Mouse (Mus musculus) B cell, adult 2 months (primary cell): Measurements from ENCODE around the gene Wdr83.

Experiments used
- DNase-seq, 2 experiments: peaks; one replicate each; pipeline ENCODE4 v3.0.0; 2022

Gene Wdr83

GRCm38 (mm10) chr8:85076001-85076400 lies 5.1 kb downstream of the Wdr83 start:
- DNase-seq = no peak

DNA sequence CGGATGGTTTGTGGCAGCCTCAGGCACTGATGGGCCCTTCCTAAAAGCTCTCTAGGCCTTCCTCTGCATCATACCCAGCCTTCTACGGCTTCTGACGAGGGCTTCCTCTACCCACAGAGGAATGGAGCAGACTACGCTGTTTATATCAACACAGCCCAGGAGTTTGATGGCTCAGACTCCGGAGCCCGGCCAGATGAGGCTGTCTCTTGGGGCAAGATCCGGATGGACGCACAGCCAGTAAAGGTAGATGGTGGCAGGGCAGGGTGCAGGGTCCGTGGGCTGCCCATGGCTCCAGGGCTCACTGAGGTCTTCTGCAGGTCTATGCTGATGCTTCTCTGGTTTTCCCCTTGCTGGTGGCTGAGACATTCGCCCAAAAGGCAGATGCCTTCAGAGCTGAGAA lies 6.5 kb downstream of the Wdr83 start:
- DNase-seq = no peak

DNA sequence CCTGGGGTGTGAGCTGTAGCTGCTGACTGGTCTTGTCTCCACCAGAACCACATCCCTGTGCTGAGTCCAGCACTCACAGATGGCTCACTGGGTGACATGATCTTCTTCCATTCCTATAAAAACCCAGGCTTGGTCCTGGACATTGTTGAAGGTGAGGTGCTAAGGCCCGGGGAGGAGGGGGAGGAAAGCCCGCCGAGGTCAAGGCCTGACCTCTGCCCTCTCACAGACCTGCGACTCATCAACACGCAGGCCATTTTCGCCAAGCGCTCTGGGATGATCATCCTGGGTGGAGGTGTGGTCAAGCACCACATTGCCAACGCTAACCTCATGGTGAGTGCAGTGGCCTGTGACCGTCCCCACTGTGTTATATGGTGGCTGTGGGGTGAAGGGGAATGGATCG lies 6.9 kb downstream of the Wdr83 start:
- no peak for DNase-seq

DNA sequence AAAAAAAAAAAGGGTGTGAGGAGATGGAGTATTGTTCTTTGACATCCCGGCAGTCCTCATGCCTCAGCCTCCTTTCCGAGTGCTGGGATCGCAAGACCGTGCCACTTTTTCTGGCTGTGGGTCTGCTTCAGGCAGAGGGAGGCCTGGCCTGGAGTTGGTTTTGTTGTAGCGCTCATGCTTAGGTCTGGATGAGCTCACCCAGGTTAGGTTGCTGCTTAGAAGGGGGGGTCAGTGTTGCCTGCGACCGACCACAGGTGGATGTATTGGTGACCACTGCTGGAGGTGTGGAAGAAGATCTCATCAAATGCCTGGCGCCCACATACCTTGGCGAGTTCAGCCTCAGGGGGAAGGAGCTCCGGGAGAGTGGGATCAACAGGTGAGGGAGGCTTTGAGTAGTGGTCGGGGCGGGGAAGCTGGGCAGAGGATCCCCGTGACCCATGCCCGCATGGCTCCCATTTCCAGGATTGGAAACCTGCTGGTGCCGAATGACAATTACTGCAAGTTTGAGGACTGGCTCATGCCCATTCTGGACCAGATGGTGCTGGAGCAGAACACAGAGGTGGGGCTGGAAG lies 8.0 kb downstream of the Wdr83 start:
- no peak for DNase-seq

DNA sequence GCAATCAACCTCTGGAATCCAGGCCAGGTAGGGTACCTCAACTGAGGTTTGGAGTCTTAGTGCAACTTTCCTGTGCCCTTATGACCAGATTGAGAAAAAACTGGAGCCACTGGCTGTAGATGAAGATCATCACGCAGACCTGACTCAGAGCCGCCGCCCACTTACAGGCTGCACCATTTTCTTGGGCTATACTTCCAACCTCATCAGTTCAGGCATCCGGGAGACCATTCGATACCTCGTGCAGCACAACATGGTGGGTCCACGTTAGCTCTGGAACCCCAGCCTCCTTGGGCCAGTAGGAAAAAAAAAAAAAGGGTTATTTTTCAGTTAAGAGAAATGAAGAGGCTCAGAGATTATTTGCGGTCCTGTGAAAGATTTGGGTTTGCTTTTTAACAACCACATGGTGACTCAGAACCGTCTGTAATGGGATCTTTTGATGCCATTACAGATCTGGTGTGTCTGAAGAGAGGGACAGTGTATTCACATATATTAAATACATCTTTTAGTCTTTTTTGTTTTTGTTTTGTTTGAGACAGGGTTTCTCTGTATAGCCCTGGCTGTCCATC lies 8.7 kb downstream of the Wdr83 start:
- DNase-seq = no peak

- DNase-seq = peak; percentile 94
Observed at GRCm38 (mm10) chr8:85071514-85072281, 9.4 kb downstream of the Wdr83 start, which contains the start of gene Dhps. Gene Dhps (plus strand): TSS chr8:85071757.

- peak; percentile 24 to 33 for DNase-seq
Observed at GRCm38 (mm10) chr8:85071041-85071440, 10.1 kb downstream of the Wdr83 start.

DNA sequence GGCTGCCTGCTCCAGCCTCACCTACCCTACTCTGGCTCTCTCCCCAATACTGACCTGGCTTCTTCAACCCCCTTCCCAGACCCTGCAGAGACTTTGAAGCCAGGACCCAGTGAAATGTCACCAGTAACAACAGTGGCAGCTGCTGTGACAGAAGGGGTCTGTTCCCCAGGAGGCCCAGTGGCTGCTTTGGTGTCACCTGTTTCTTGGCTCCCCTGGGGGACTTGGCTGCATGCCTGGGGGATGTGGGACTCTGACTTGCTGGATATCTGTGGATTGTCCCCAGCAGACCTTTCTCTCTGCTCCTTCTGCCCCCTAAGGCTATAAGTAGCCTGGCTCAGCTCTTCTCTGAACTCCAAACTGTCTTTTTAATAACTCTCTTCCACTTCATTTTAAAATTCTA lies 13.1 kb downstream of the Wdr83 start, which contains the start of gene Gm5741:
TSS of gene Gm5741 (minus strand) at position 1 of the 400 bp plus-strand sequence.
- no peak for DNase-seq

GRCm38 (mm10) chr8:85067155-85067554 lies 14.0 kb downstream of the Wdr83 start:
- DNase-seq = no peak

- no peak for DNase-seq
Observed at GRCm38 (mm10) chr8:85065213-85065612, 15.9 kb downstream of the Wdr83 start.

DNA sequence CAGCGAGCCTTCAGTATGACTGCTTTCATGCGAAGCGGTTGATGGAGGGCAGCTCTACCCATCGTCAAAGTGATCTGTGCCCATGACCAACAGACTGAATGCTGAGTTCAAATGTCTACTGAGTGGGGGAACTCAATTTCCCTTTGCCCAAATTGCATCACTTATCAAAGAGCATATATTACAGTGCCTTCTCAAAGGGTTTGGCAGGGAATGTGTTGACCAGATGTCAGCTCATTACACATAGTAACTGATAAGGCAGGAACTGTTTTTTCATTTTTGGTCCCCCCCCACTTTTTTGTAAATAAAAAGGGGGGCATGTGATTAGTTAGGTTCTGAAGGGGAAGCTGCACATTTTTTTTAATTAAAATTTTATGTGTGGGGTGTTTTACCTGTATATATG lies 18.5 kb downstream of the Wdr83 start:
- DNase-seq = no peak

DNA sequence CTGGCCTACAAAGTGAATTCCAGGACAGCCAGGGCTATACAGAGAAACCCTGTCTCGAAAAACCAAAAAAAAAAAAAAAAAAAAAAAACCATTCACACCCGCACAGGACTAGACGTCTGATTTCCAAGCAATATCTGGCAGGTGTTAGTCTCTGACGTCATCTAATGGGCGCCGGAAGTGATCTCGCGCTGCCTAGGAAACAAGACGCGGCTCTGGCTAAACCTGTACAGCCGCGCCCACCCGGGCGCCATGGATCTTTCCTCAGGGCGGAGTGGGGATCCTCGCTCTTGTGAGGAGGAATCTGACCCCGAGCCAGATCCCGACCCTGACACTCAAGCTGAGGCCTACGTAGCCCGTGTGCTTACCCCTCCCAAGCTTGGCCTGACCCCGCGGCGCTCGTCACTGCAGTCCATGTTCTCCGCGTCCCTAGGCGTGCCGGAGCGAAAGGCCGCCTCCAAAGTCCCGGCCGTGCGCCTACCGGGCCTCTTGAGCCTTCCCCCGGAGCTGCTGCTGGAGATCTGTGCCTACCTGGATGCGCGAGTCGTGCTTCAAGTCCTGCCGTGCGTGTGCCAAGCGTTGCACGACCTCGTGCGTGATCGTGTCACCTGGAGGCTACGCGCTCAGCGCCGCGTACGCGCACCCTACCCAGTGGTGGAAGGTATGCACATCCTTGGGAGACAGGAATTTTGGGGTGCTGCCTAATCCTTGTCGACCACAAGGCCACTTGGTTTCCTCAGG lies 21.1 kb downstream of the Wdr83 start, which contains the start of gene Fbxw9:
TSS of gene Fbxw9 (plus strand) at position 177 of the 738 bp plus-strand sequence.
- peak; percentile 93 to 95 for DNase-seq

GRCm38 (mm10) chr8:85057367-85057766 lies 23.7 kb downstream of the Wdr83 start:
- no peak for DNase-seq

DNA sequence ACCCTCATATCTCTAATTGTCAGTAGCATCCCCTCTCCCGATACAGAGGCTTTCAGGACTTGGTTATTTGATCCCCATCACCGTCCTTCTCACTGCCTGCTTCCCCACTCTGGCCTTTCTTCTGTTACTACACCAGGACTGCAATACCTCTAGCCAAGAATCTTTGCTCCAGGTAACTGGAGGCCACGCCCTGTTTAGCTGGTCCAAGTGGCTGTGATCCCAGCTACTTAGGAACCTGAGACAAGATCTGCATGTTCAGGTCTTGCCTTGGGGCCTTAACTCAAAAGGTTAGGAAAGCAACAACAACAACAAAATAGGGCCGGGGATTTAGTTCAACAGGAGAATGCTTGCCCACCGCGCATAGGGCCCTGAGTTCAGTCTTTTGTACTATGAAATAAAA lies 37.5 kb downstream of the Wdr83 start:
- no peak for DNase-seq

DNA sequence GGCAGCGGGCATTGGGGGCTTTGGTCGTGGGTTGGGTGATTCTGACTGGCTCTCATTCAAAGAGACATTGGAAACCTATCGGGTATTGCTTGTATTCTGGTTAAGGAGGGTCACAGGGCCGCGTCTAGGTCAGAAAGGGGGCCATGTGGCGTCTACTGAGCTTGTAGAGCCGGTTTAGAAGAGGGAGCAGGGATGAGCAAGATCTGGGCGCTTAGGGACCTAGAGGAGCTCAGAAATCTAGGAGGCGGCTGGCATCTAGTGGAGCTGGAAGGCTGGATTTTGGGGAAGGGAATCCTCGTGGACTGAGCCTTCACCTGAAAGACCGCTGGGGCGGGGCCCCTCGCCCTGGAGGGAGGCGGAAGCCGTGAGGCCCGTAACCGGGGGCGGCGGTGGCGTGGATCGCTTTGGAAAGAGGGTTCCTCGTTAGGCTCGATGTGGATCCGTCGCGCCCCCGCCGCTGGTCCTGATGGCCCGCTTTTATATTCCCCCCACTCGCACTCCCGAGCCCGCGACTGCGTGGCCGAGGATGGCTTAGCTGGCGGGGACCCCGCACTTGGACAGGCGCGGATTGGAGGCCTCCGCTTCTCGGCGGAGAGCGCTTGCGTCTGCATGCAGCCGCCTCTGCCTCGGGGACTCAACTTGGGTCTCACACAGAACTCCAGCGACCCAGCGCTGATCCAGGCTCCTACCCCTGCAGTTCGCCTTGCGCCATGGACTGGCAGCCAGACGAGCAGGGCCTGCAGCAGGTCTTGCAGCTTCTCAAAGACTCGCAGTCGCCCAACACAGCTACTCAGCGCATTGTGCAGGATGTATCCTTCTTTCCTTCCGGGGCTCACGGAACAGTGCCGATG lies 43.2 kb downstream of the Wdr83 start:
- peak; percentile 40 to 51 for DNase-seq

DNA sequence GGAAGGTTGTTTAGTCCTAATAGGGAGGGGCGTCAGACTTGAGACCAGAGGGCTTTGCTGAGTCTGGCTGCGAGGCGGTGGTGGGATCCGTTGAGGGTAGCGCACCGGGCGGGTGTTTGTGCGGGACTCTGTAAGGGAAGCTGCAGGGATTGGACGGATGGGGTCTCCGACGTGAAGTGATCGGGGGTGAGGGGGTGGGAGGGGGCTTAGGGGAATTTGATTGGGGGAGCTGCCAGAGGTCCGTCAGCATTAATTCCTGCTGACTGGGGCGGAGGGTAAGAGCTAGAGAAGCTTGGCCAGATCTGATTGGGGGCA lies 43.8 kb downstream of the Wdr83 start:
- no peak for DNase-seq

DNA sequence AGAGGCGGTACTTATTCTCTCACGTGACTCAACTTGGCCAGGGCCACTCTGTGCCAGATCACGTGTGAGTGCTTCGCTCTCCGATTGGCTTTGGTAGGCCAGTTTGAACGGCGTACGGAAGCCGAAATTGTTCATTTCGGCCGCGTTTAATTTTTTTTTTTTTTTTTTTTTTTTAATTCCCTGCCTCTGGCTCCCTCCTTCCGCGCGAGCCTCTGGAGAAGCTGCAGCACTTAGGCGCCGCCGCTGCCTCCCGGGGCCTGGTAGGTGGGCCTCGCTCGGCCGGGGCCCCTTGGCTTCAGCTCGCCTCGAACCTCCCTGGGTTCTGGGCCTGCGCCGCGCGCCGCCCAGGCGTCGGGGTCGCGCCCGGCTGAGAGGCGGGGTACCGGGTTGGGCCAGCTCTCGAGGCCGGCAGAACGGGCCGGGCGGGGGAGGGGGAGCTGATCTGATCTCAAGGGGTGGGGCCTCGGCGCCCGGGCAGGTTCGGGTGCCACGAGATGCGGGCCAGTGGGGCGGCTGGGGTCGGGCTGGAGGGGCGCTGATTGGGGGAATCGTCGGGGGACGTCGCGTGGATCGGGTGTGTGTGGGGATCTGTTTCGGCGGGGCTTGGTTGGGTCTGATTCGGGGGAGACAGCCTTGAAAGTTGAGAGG lies 44.3 kb downstream of the Wdr83 start, which contains the start of gene Tnpo2:
TSS of gene Tnpo2 (plus strand) at position 198 of the 648 bp plus-strand sequence.
- peak; percentile 84 to 87 for DNase-seq

DNA sequence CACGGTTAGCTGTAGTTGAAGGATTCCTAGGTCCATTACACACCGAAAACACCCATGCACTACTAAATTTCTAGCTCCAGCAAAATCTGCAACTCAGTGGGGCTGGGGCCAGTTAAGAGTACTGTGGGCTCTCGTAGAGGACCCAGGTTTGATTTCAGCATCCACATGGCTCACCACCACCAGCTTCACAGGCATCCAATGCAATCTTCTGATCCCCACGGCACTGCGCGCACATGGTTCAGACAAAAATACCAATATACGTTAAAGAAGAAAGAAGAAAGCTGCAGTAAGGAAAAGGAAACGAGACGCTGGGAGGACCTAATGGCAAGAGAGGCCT lies 44.8 kb downstream of the Wdr83 start:
- DNase-seq = no peak

- DNase-seq = peak; percentile 38 to 40
Observed at GRCm38 (mm10) chr8:85035728-85036310, 45.3 kb downstream of the Wdr83 start.

GRCm38 (mm10) chr8:85035165-85035727 lies 45.9 kb downstream of the Wdr83 start:
- DNase-seq = no peak

- DNase-seq = peak; percentile 82 to 83
Observed at GRCm38 (mm10) chr8:85034764-85035163, 46.3 kb downstream of the Wdr83 start.
